14 mouse cellular contexts compared by ENCODE assay signal in the genomic region with DNA sequence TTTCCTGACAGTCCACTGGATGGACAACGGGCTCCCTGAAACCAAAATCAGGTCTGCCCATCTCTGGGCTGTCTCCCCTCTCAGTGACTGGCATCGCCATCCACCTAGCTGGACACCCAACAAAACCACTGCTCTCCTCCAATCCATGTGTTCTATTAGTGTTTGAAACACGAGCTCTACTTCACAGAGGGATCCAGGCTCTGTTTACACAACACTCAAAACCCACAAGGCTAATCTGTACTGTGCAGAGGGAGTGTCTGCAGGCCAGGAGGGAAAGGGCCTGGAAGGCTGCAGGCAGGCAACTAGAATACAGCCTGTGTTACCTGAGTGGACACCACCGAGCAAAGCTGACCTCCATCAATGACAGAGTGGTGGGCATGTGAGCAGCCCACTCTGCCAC.
"Had no signal": no experiment of that assay in that cellular context is flagged by ENCODE, and none has a peak within 500 bp of the region (broad histone marks: within the 10 kb centered on the region; RNA-seq: fewer than 3 reads in every experiment).

No protein-coding gene starts in this region.

- ATAC-seq: hindbrain, embryonic 16.5 days; inflammation-experienced regulatory T-cells, adult 6 months; midbrain, embryonic 16.5 days had no signal

- DNase-seq: kidney, adult 18-20 months; kidney, postnatal 14 days; left cerebral cortex, postnatal 4 days; right cerebral cortex, postnatal 14 days; thymus, adult 2 months; thymus, postnatal 25 days had no signal

- H3K27me3 ChIP-seq: kidney, embryonic 15.5 days; limb, embryonic 13.5 days; neural tube, embryonic 13.5 days had no signal

- H3K36me3 ChIP-seq: kidney, embryonic 15.5 days; limb, embryonic 13.5 days; neural tube, embryonic 13.5 days had no signal

- H3K27ac ChIP-seq: kidney, embryonic 15.5 days; limb, embryonic 13.5 days; liver, embryonic 14.5 days; midbrain, embryonic 10.5 days; neural tube, embryonic 13.5 days had no signal

- H3K9ac ChIP-seq: kidney, embryonic 15.5 days; limb, embryonic 13.5 days; liver, embryonic 14.5 days; neural tube, embryonic 13.5 days had no signal

- H3K9me3 ChIP-seq: kidney, embryonic 15.5 days; limb, embryonic 13.5 days; midbrain, embryonic 10.5 days; neural tube, embryonic 13.5 days had no signal

- H3K4me3 ChIP-seq: kidney, embryonic 15.5 days; limb, embryonic 13.5 days; midbrain, embryonic 10.5 days; neural tube, embryonic 13.5 days had no signal

- H3K4me2 ChIP-seq: kidney, embryonic 15.5 days; limb, embryonic 13.5 days; neural tube, embryonic 13.5 days had no signal
